Mouse (Mus musculus) CH12F3 (cell line): ENCODE results near the gene Rdh16.
"Not testable (repeated sequence)": the region's sequence is repeated elsewhere in the genome, so short reads cannot be mapped to it uniquely, and the experiment has no call there.

Experiments used
- in situ Hi-C: fragments of 300-500 bp; cut with MboI; formaldehyde crosslinking; loops from 2 replicates; pipeline ENCODE4 v1.14.3; 2020; ENCODE audit warnings: low sequenced_read_pairs

The Rdh16 gene

DNA sequence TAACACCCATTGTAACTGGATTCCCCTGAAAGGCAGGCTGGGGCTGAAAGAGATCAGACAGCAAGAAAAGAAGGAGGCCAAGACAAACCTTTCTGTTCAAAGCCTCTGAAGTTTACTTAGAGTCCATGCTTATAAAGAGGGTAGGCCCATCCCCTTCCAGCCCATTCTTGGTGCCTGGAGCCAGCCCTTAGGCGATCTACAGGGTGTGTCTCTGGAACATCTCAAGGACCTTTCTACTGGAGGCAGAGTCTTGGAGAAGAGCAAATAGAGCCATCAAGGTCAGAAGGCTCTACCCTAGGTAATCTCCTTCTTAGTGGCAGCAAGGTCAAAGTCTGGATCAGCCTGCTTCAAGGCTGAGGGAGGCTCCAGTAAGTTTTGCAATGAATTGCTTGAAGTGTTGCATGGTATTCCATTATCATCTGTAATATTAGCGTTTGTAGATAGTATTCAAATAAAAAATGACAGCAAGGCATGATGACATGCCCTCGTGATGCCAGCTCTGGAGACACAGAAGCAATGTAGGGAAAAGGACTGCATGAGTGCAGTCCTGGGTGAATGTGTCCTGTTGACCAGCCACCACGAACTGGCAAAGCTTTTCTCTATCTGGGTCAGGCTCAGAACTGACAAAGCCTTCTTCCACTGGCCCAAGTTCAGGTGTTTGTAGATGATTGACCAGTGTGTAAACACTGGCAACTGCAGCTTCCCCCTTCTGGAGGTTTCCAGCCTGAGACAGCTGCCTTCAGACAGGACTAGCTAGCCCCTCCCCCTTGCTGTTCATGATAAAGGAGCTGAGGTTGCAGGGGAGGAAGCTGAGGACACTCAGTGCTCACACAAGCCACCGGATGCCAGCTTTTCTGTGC lies 92.4 kb downstream of the Rdh16 start:
- in situ Hi-C loops, result not testable (repeated sequence)
